Mouse (Mus musculus) embryonic facial prominence, embryonic 11.5 days (tissue): Measurements from ENCODE around the gene Mthfd1l. TPM values are rescaled to one million over a fixed set of nuclear protein-coding genes. Genes with fewer than 3 reads are reported as not detected.

Experiments used
- ATAC-seq: fragments of 200-750 bp; cut with Nextera tagmentation; replicated peaks from 2 replicates; pipeline ENCODE4 v1.8.0; 2017; ENCODE audit warnings: low read depth; ENCODE audit not compliant: insufficient number of reproducible peaks, low FRiP score, low TSS enrichment
- DNase-seq: peaks from one replicate; pipeline ENCODE4 v3.0.0-alpha.2; 2015; ENCODE audit warnings: low spot score
- H3K27ac ChIP-seq: fragments of 300-500 bp; sonication (generic); replicated peaks from 2 replicates; pipeline ENCODE4 v1.5.1; 2014; ENCODE audit warnings: mild to moderate bottlenecking, low read depth, low read length, control low read depth
- H3K27me3 ChIP-seq: fragments of 300-500 bp; sonication (generic); 2 replicates; pipeline ENCODE4 v1.6.1; 2014; ENCODE audit warnings: mild to moderate bottlenecking, low read length, moderate library complexity, mixed read lengths; ENCODE audit not compliant: control insufficient read depth, insufficient read depth
- H3K36me3 ChIP-seq: fragments of 300-500 bp; sonication (generic); replicated peaks from 2 replicates; pipeline ENCODE4 v1.6.1; 2014; ENCODE audit warnings: low read depth, mild to moderate bottlenecking, low read length, moderate library complexity, mixed read lengths; ENCODE audit not compliant: control insufficient read depth, insufficient read depth
- H3K4me1 ChIP-seq: fragments of 300-500 bp; sonication (generic); 2 replicates; pipeline ENCODE4 v1.6.1; 2014; ENCODE audit warnings: low read length, mixed read lengths; ENCODE audit not compliant: control insufficient read depth, insufficient read depth
- H3K4me2 ChIP-seq: fragments of 300-500 bp; sonication (generic); 2 replicates; pipeline ENCODE4 v1.6.1; 2014; ENCODE audit warnings: low read depth, mild to moderate bottlenecking, control low read depth, low read length, moderate library complexity
- H3K4me3 ChIP-seq: fragments of 300-500 bp; sonication (generic); 2 replicates; pipeline ENCODE4 v1.5.1; 2014; ENCODE audit warnings: low read depth, low read length, control low read depth
- H3K9ac ChIP-seq: fragments of 300-500 bp; sonication (generic); replicated peaks from 2 replicates; pipeline ENCODE4 v1.6.1; 2014; ENCODE audit warnings: mild to moderate bottlenecking, control low read depth, low read length
- H3K9me3 ChIP-seq: fragments of 300-500 bp; sonication (generic); replicated peaks from 2 replicates; pipeline ENCODE4 v1.6.1; 2016; ENCODE audit warnings: mild to moderate bottlenecking, low read length, inconsistent platforms, mixed read lengths; ENCODE audit not compliant: control insufficient read depth
- WGBS: fragments of 180-500 bp; shearing (Covaris S2); extraction: QIAGEN DNeasy Blood & Tissue Kit; methylation state at CpG from one replicate; pipeline ENCODE4 v1.1.7; 2014; 5-methylcytosine and 5-hydroxymethylcytosine counted together
- polyA plus RNA-seq: library from polyadenylated mRNA; unstranded; fragments of >200 nt; fragmentation: Nextera tagmentation; extraction: Ambion mirVana; gene quantifications from 2 replicates; pipeline ENCODE4 v1.2.1, GENCODE M21; 2014

Gene Mthfd1l
- polyA plus RNA-seq, 1 experiment from 2014 or later = 13.6 TPM

DNA sequence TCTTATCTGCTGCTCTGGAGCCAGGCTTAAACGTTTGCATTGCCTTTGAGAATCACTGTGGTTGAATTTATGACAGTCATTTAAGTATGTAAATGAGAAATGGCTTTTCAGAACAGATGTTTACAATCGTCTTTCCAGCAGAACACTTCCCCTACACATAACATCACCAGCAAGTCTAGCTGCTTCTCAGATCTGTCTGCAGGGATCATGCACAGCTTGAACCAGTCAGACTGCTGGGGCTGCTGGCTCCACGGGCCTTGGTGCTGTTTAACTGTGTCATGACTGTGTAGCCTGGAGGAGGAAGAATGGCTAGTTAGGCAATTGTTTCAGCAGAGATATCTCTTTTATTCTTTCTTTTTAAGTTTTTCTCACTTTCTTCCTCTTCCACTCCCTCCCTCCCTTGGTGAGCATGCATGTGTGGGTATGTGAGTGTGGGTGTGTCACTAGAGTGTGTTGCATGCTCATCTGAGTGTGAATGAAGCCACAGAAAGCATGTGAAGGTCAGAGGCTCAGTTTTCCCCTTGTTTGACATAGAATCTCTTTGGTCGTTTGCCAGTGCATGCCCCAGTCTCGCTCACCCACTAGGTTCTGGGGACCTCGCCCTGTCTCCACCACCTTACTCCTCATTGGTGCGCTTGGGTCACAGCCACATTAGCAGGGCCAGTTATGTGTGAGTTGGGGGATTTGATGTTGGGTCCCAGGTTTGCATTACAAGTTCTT is 33.5 kb downstream of the Mthfd1l start:
- no peak for ATAC-seq
- Histone ChIP-seq H3K27me3 (no peaks in the 10 kb centered on the region), H3K36me3 (no peaks in the 10 kb centered on the region), H3K4me1 (no peaks in the 10 kb centered on the region), H3K9me3 (no peaks in the 10 kb centered on the region), H3K27ac (no peak overlapping the region), H3K9ac (no peak overlapping the region), H3K4me2 (no peak overlapping the region), H3K4me3 (no peak overlapping the region)
- WGBS = 70% methylated on average over 7 of the region's 7 CpGs
- DNase-seq = peak; percentile 1

- no peak for DNase-seq
- Histone ChIP-seq H3K9me3 (no peaks in the 10 kb centered on the region), H3K9ac (no peak overlapping the region), H3K27me3 (no peaks in the 10 kb centered on the region), H3K4me1 (no peaks in the 10 kb centered on the region), H3K36me3 (no peaks in the 10 kb centered on the region), H3K27ac (no peak overlapping the region), H3K4me2 (no peak overlapping the region), H3K4me3 (no peak overlapping the region)
- WGBS = 90% methylated on average over 14 of the region's 14 CpGs
- no peak for ATAC-seq
Observed at GRCm38 (mm10) chr10:4022628-4023303, 49.8 kb downstream of the Mthfd1l start.

GRCm38 (mm10) chr10:4026616-4027015 is 53.7 kb downstream of the Mthfd1l start:
- Histone ChIP-seq H3K4me2 (no peak overlapping the region), H3K4me1 (no peaks in the 10 kb centered on the region), H3K9ac (no peak overlapping the region), H3K27ac (no peak overlapping the region), H3K9me3 (no peaks in the 10 kb centered on the region), H3K36me3 (no peaks in the 10 kb centered on the region), H3K27me3 (no peaks in the 10 kb centered on the region), H3K4me3 (no peak overlapping the region)
- WGBS = 93% methylated on average over 4 of the region's 4 CpGs
- DNase-seq (no peak), ATAC-seq (no peak)

DNA sequence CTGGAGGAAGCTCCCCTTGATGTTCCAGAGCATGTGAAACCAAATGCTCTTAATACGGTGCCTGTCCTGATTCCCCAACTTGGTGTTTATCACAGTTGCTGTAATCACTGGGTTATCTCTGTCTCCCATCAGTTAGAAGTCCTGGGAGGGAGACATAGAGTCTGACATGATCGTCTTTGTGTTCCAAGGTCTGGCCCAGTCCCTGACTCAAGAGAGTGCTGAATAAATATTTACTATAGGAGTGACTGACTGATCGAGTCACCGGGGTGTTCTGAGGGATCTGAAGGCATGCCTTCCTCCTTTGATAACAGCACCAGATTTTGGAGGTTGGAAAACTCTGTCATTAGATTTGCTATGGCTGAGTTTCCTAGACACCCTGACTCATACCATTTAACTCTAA is 54.5 kb downstream of the Mthfd1l start:
- H3K36me3 ChIP-seq = no peaks in the 10 kb centered on the region
- 72% methylated on average over 4 of the region's 4 CpGs for WGBS
- ATAC-seq (no peak), DNase-seq (no peak)
- H3K4me1 ChIP-seq = no peaks in the 10 kb centered on the region
- H3K4me2 ChIP-seq = no peak overlapping the region
- H3K9ac ChIP-seq = no peak overlapping the region
- H3K4me3 ChIP-seq = no peak overlapping the region
- H3K27ac ChIP-seq = no peak overlapping the region
- H3K27me3 ChIP-seq = no peaks in the 10 kb centered on the region
- no peaks in the 10 kb centered on the region for H3K9me3 ChIP-seq

- no peak overlapping the region for H3K4me2 ChIP-seq
- no peak for ATAC-seq
- H3K27me3 ChIP-seq = no peaks in the 10 kb centered on the region
- no peak overlapping the region for H3K9ac ChIP-seq
- 93% methylated on average over 15 of the region's 15 CpGs for WGBS
- no peaks in the 10 kb centered on the region for H3K36me3 ChIP-seq
- no peak overlapping the region for H3K27ac ChIP-seq
- no peaks in the 10 kb centered on the region for H3K9me3 ChIP-seq
- H3K4me1 ChIP-seq = no peaks in the 10 kb centered on the region
- H3K4me3 ChIP-seq = no peak overlapping the region
- DNase-seq = no peak
Observed at GRCm38 (mm10) chr10:4028851-4029442, 56.0 kb downstream of the Mthfd1l start.

GRCm38 (mm10) chr10:4033761-4034160 is 60.8 kb downstream of the Mthfd1l start:
- H3K4me1 ChIP-seq = no peaks in the 10 kb centered on the region
- no peaks in the 10 kb centered on the region for H3K27me3 ChIP-seq
- WGBS = 62% methylated on average over 9 of the region's 9 CpGs
- H3K27ac ChIP-seq = no peak overlapping the region
- DNase-seq (no peak), ATAC-seq (no peak)
- no peak overlapping the region for H3K4me2 ChIP-seq
- no peaks in the 10 kb centered on the region for H3K9me3 ChIP-seq
- H3K36me3 ChIP-seq = no peaks in the 10 kb centered on the region
- H3K4me3 ChIP-seq = no peak overlapping the region
- H3K9ac ChIP-seq = no peak overlapping the region

DNA sequence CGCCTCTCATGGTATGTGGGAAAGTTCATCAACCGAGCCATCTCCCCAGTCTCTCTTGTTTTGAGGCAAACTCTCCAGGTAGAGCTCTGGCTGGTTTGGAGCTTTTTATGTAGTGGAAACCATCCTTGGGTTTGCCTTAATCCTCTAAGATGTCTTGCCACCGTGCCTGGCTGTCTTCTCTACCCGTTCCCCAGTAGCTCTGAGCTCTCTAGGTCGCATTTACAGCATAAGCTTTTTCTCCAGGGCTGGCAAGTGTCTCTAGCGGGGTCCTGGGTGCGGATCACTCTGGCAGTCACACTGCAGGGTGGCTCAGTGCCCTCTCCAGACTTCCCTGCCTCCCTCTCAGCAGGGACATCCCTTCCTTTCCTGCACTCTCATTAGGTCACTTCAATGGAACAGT is 63.6 kb downstream of the Mthfd1l start:
- no peaks in the 10 kb centered on the region for H3K27me3 ChIP-seq
- H3K36me3 ChIP-seq = no peaks in the 10 kb centered on the region
- 88% methylated on average over 7 of the region's 7 CpGs for WGBS
- no peak overlapping the region for H3K4me2 ChIP-seq
- DNase-seq (no peak), ATAC-seq (no peak)
- no peak overlapping the region for H3K27ac ChIP-seq
- H3K4me3 ChIP-seq = no peak overlapping the region
- no peak overlapping the region for H3K9ac ChIP-seq
- no peaks in the 10 kb centered on the region for H3K9me3 ChIP-seq
- H3K4me1 ChIP-seq = no peaks in the 10 kb centered on the region

DNA sequence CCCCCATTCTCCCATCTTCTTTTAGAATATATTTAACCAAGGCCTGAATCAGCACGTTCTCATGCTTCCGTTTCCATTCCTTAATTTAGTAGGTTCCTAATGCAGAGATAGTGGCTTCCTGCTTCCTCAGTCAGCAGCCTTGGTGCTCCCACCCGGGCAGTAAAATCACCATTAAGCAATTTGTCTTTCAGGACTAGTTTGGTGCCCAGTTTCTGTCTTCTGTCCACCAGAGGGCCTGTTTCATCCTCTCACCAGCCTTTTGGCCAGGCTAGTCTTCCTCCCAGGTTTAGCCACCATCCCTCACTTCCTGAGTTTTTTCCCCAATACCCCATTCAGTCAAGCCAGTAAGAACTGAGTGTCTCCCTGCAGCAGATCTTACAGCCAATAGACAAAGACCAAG is 64.1 kb downstream of the Mthfd1l start:
- H3K4me2 ChIP-seq = no peak overlapping the region
- WGBS = 88% methylated on average over 3 of the region's 3 CpGs
- H3K27me3 ChIP-seq = no peaks in the 10 kb centered on the region
- H3K4me1 ChIP-seq = no peaks in the 10 kb centered on the region
- DNase-seq (peak; percentile 5), ATAC-seq (no peak)
- H3K36me3 ChIP-seq = no peaks in the 10 kb centered on the region
- H3K9me3 ChIP-seq = no peaks in the 10 kb centered on the region
- no peak overlapping the region for H3K9ac ChIP-seq
- H3K27ac ChIP-seq = no peak overlapping the region
- H3K4me3 ChIP-seq = no peak overlapping the region
